In the genomic region with DNA sequence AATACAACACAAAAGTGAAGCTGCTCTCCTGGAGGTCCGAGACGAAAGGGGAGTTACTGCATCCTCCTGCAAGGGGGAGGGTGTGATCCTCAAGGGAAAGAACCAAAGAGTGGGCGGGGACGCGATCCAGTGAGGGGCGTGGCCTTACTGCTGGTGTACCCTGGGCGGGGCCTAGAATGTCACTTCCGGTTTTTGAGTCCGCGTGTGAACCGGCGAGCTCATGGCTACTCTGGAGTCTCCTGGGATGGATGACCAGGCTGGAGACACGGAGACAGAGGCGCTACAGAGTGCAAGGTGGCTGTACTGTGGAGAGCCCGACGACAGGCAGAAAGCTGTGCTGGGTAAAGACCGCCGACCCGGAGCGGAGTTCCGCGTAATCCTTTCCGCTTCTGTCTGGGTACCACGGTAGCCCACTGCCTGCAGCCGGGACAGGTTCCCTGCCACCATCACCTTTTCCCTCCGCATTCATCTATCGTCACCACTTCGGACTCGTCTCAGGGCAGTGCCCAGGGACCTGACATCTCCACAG, we compare ENCODE assay signal across 8 mouse cellular contexts. TPM values are rescaled to one million over a fixed set of nuclear protein-coding genes. Genes with fewer than 3 reads are reported as not detected.
A peak's percentile ranks its signal among the peaks of the same experiment; 100 is the strongest.
DNase-seq lines count a peak whose midpoint lies in the region; ATAC-seq lines count a peak whose summit lies in the region.

A gene (plus strand): TSS at position 132 of the 529 bp plus-strand sequence.

- 0% methylated on average over 29 of the region's 29 CpGs for WGBS in hindbrain, embryonic 12.5 days

- H3K4me2 ChIP-seq in hindbrain, embryonic 12.5 days (replicated peaks), result peak within 1 kb of the TSS; percentile 95

- peaks cover 7% of the 10 kb centered on the region; the same call in 1 of the 2 replicates for H3K36me3 ChIP-seq in hindbrain, embryonic 12.5 days

- peak within 1 kb of the TSS; percentile 78 for H3K4me3 ChIP-seq in hindbrain, embryonic 12.5 days

- peak; percentile 86 for ATAC-seq in hindbrain, embryonic 12.5 days (ENCODE audit: low FRiP score)

- no peaks in the 10 kb centered on the region for H3K9me3 ChIP-seq in hindbrain, embryonic 12.5 days (replicated peaks)

- DNase-seq in NIH3T3 (ENCODE audit: low read depth), result peak; percentile 96
- DNase-seq in cerebellum, postnatal 10 days, result peak; percentile 91 to 92
- peak; percentile 81 to 87 for DNase-seq in frontal cortex, postnatal 10 days (ENCODE audit: low spot score in 2 of 2)
- DNase-seq in layer of hippocampus, postnatal 14 days (ENCODE audit: low spot score in 2 of 2), result peak; percentile 76 to 88
- DNase-seq in lung, postnatal 14 days, result peak; percentile 97
- DNase-seq in retina, adult 2 months (ENCODE audit: low read depth, low spot score), result peak; percentile 80
- peak; percentile 92 to 94 for DNase-seq in thymus, postnatal 36 days

- no peaks in the 10 kb centered on the region for H3K27me3 ChIP-seq in hindbrain, embryonic 12.5 days

- peaks cover 23% of the 10 kb centered on the region for H3K4me1 ChIP-seq in hindbrain, embryonic 12.5 days

- 0 out of 2 replicates have a peak within 1 kb of the TSS, but pooled peaks have one; percentile 31 for H3K27ac ChIP-seq in hindbrain, embryonic 12.5 days

- peak within 1 kb of the TSS; percentile 73 for H3K9ac ChIP-seq in hindbrain, embryonic 12.5 days

RNA-seq across cellular contexts. Expression of the gene that starts here (rescaled TPM):
- 38.6 and 46.9 TPM in 2 replicates for polyA plus RNA-seq in hindbrain, embryonic 12.5 days (2016; fragmentation: Nextera tagmentation; extraction: Ambion mirVana)
- 10 to 100 TPM; 11.9 to 14.8 TPM for total RNA-seq in layer of hippocampus, postnatal 14 days (2021)

Comparison
In these comparisons a context has a peak if more than half of its experiments do, and no peak if none do; other contexts are left out.
1. Peak in every context shown above with its lines: DNase-seq, ATAC-seq, H3K4me3 ChIP-seq and H3K27ac ChIP-seq.